Mouse (Mus musculus) heart, adult 2 months (tissue): ENCODE measurements at regions not wholly inside any gene's neighbourhood (a gene's known extent, or its start where the extent isn't known, plus 50 kb on each side); places are given as distances from the start of the nearest gene placed in this dataset.

ENCODE experiments used
- DNase-seq, 2 experiments: peaks; one replicate each; pipeline ENCODE4 v3.0.0; 2021
- H3K27ac ChIP-seq: fragments of 200-600 bp; 2 replicates; pipeline ENCODE4 v1.8.1; 2022
- H3K27me3 ChIP-seq: fragments of 200-500 bp; 2 replicates; pipeline ENCODE4 v1.6.1; 2012; ENCODE audit warnings: mild to moderate bottlenecking, low read length, inconsistent platforms, mixed read lengths; ENCODE audit not compliant: control insufficient read depth, insufficient read depth
- H3K36me3 ChIP-seq: fragments of 200-500 bp; 2 replicates; pipeline ENCODE4 v1.6.1; 2012; ENCODE audit warnings: low read length, inconsistent platforms; ENCODE audit not compliant: control insufficient read depth, insufficient read depth
- H3K4me1 ChIP-seq: fragments of 200-500 bp; 2 replicates; pipeline ENCODE4 v1.6.1; 2011; ENCODE audit warnings: low read length; ENCODE audit not compliant: control insufficient read depth, insufficient read depth
- H3K4me3 ChIP-seq: fragments of 200-600 bp; 2 replicates; pipeline ENCODE4 v1.8.1; 2022
- H3K79me2 ChIP-seq: fragments of 200-500 bp; replicated peaks from 2 replicates; pipeline ENCODE4 v1.6.1; 2012; ENCODE audit warnings: mild to moderate bottlenecking, inconsistent platforms, low read length, moderate library complexity, mixed read lengths; ENCODE audit not compliant: control insufficient read depth, insufficient read depth
- H3K9ac ChIP-seq: fragments of 200-500 bp; 2 replicates; pipeline ENCODE4 v1.6.1; 2012; ENCODE audit warnings: low read depth, mild to moderate bottlenecking, control low read depth, inconsistent platforms, low read length, mixed read lengths
- CTCF ChIP-seq: fragments of 200-600 bp; IDR thresholded peaks from 2 replicates; pipeline ENCODE4 v1.8.1; 2022; ENCODE audit warnings: antibody characterized with exemption, mild to moderate bottlenecking, moderate library complexity
- EP300 ChIP-seq: fragments of 200-500 bp; IDR thresholded peaks from 2 replicates; pipeline ENCODE4 v1.6.1; 2011; ENCODE audit warnings: low read depth, low read length, control low read depth; ENCODE audit not compliant: insufficient read depth
- POLR2A ChIP-seq: fragments of 200-500 bp; IDR thresholded peaks from 2 replicates; pipeline ENCODE4 v1.6.1; 2011; ENCODE audit warnings: mild to moderate bottlenecking, low read depth, low read length, control low read depth; ENCODE audit not compliant: insufficient read depth
- WGBS: fragments of 180-500 bp; shearing (Covaris S2); methylation state at CpG from one replicate; pipeline ENCODE4 v1.1.7; 2018; 5-methylcytosine and 5-hydroxymethylcytosine counted together
- intact Hi-C: fragments of 180-260 bp; cut with DNase I; formaldehyde crosslinking; loops from one replicate; pipeline ENCODE4 v1.15.1; 2025

DNA sequence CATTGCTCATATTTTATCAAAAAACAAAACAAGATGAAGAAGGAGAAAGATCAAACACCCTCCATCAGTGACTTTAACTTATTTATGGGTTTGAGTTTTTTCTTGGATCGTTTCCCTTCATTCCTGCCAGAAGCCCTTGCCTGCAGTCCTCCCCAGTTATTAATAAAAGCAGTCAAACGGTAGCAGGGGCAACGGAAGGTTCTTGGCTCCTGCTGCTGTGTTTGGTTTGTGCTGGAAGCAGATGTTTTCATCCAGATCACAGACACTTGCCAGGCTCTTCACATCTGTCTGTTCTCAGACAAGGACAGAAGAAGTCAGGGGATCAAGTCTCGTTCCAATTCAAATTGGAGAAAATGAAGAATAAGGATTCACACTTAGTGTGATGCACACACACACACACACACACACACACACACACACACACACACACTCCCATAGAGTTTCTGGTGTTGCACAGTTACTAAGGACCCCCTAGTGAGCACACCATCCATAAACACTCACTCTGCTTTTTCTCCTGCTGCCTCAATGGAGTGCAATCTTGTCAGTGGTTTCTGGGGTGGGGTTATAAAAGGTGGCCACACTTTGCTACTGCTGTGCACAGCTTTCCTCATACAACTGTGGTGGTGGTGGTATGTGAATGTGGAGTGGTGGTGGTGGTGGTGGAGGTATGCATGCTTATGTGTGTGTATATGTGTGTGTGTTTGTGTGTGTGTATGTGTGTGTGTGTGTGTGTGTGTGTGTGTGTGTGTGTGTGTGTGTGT lies 131.6 kb upstream of the Mycn start:
- H3K36me3 ChIP-seq, result no peaks in the 10 kb centered on the region
- no peak for DNase-seq
- no peak overlapping the region for H3K4me3 ChIP-seq
- H3K9ac ChIP-seq, result no peak overlapping the region
- no peaks in the 10 kb centered on the region for H3K4me1 ChIP-seq
- intact Hi-C loops, result no loop called here
- no peaks in the 10 kb centered on the region for H3K79me2 ChIP-seq
- H3K27me3 ChIP-seq, result no peaks in the 10 kb centered on the region
- no peak for TF ChIP-seq EP300
- no peak for TF ChIP-seq POLR2A
- TF ChIP-seq CTCF, result no peak
- 24% methylated on average over 4 of the region's 4 CpGs for WGBS
- no peak overlapping the region for H3K27ac ChIP-seq

- no peak for DNase-seq
- Histone ChIP-seq H3K9ac (no peak overlapping the region), H3K27ac (no peak overlapping the region), H3K27me3 (no peaks in the 10 kb centered on the region), H3K4me3 (no peak overlapping the region), H3K36me3 (no peaks in the 10 kb centered on the region), H3K79me2 (no peaks in the 10 kb centered on the region), H3K4me1 (no peaks in the 10 kb centered on the region)
- TF ChIP-seq CTCF (no peak), EP300 (no peak), POLR2A (no peak)
- intact Hi-C loops, result no loop called here
- WGBS, result 79% methylated on average over 5 of the region's 5 CpGs
Measured at GRCm38 (mm10) chr12:13067295-13067694, 125.6 kb upstream of the Mycn start.

DNA sequence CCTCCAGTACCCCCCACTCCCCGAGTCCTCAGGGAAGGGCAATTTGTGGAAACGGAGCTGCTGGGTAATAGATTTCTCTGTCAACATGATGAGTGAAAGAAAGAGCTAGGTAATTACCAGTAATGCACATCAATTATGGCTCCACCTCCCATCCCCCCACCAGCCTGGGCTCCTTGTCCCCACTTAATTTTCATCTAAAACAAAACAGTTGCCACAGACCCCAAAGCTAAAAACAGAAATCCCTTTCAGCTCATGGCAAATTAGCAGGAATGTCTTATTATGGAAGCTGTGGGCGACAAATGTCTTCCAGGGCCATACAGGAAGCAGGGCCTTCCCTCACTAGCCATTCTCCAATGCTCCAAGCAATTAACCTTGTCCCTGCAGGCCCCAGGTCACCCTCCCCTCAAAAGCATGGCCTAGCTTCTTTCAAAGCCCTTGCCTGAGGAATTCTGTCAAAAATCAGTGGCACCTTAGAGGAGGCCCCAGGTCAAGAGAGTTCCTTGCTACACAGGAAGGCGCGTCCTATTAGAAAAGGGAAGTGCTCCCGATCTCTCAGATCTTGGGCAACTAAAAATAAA lies 125.0 kb upstream of the Mycn start:
- Histone ChIP-seq H3K79me2 (no peaks in the 10 kb centered on the region), H3K4me1 (no peaks in the 10 kb centered on the region), H3K27ac (no peak overlapping the region), H3K27me3 (no peaks in the 10 kb centered on the region), H3K9ac (no peak overlapping the region), H3K36me3 (no peaks in the 10 kb centered on the region), H3K4me3 (no peak overlapping the region)
- 56% methylated on average over 6 of the region's 6 CpGs for WGBS
- no peak for TF ChIP-seq POLR2A
- TF ChIP-seq EP300, result no peak
- no peak for TF ChIP-seq CTCF
- intact Hi-C loops, result no loop called here
- no peak for DNase-seq

DNA sequence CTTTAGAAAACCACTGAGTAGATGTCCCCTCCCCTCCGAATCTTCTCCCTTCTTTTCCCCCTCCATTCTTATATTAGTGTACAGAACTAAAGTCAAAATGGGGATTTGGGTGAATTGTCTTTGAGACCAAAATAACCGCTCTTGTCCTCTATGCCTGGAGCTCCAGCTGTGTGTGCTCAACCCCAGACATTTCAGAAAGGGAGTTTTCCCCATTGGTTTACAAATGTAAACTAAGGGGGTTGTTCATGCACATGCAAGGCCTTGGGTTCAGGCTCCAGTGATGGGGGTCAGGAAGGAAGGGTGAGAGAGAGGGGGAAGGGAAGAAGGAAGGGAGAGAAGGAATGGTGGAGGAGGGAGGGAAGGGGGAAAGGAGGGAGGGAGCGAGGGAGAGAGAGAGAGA lies 117.8 kb upstream of the Mycn start:
- TF ChIP-seq POLR2A (no peak), CTCF (no peak), EP300 (no peak)
- H3K27me3 ChIP-seq, result no peaks in the 10 kb centered on the region
- intact Hi-C loops, result no loop called here
- H3K36me3 ChIP-seq, result no peaks in the 10 kb centered on the region
- H3K4me1 ChIP-seq, result no peaks in the 10 kb centered on the region
- no peaks in the 10 kb centered on the region for H3K79me2 ChIP-seq
- H3K9ac ChIP-seq, result no peak overlapping the region
- H3K4me3 ChIP-seq, result no peak overlapping the region
- H3K27ac ChIP-seq, result no peak overlapping the region
- no peak for DNase-seq
- WGBS, result 80% methylated on average over 3 of the region's 3 CpGs

GRCm38 (mm10) chr12:13056246-13056645 lies 114.5 kb upstream of the Mycn start:
- H3K79me2 ChIP-seq, result no peaks in the 10 kb centered on the region
- H3K36me3 ChIP-seq, result no peaks in the 10 kb centered on the region
- 66% methylated on average over 7 of the region's 7 CpGs for WGBS
- no peak for DNase-seq
- no peak overlapping the region for H3K4me3 ChIP-seq
- H3K27me3 ChIP-seq, result no peaks in the 10 kb centered on the region
- TF ChIP-seq POLR2A, result no peak
- H3K4me1 ChIP-seq, result no peaks in the 10 kb centered on the region
- H3K27ac ChIP-seq, result no peak overlapping the region
- no peak overlapping the region for H3K9ac ChIP-seq
- intact Hi-C loops, result no loop called here

- no peaks in the 10 kb centered on the region for H3K27me3 ChIP-seq
- DNase-seq, result no peak
- no peak overlapping the region for H3K4me3 ChIP-seq
- no peaks in the 10 kb centered on the region for H3K79me2 ChIP-seq
- no peaks in the 10 kb centered on the region; the same call in 1 of the 2 replicates for H3K4me1 ChIP-seq
- WGBS, result 52% methylated on average over 3 of the region's 3 CpGs
- H3K36me3 ChIP-seq, result no peaks in the 10 kb centered on the region
- intact Hi-C loops, result no loop called here
- H3K27ac ChIP-seq, result no peak overlapping the region
- no peak overlapping the region for H3K9ac ChIP-seq
- TF ChIP-seq CTCF (no peak), EP300 (no peak), POLR2A (no peak)
Measured at GRCm38 (mm10) chr12:13054611-13055010, 112.9 kb upstream of the Mycn start.
